Mouse (Mus musculus) myocyte (in vitro differentiated cells): ENCODE data around the gene Gnb3.

ENCODE experiments used
- CEBPB ChIP-seq: IDR thresholded peaks from 2 replicates; pipeline ENCODE4 v1.6.1; 2011; ENCODE audit warnings: mild to moderate bottlenecking, moderate library complexity; ENCODE audit not compliant: poor library complexity, insufficient read depth, severe bottlenecking
- E2F4 ChIP-seq: IDR thresholded peaks from one replicate; pipeline ENCODE4 v1.6.1; 2011; ENCODE audit warnings: mild to moderate bottlenecking, control low read depth, moderate library complexity; ENCODE audit not compliant: insufficient read depth
- MAX ChIP-seq: IDR thresholded peaks from one replicate; pipeline ENCODE4 v1.6.1; 2011; ENCODE audit warnings: low read depth, mild to moderate bottlenecking, control low read depth
- MYOD1 ChIP-seq, 3 experiments: IDR thresholded peaks; one replicate each; pipeline ENCODE4 v1.6.1; 2011; ENCODE audit warnings: control low read depth in 2 of 3, low read depth in 2 of 3, mild to moderate bottlenecking in 2 of 3, moderate library complexity in 1 of 3; ENCODE audit not compliant: insufficient read length in 2 of 3, control insufficient read depth in 1 of 3
- MYOG ChIP-seq, 3 experiments: IDR thresholded peaks; one replicate each; pipeline ENCODE4 v1.6.1; 2011; ENCODE audit warnings: control low read depth in 2 of 3, low read depth in 2 of 3, mild to moderate bottlenecking in 2 of 3; ENCODE audit not compliant: insufficient read length in 2 of 3, control insufficient read depth in 1 of 3, insufficient read depth in 1 of 3
- POLR2A ChIP-seq: IDR thresholded peaks from one replicate; pipeline ENCODE4 v1.6.1; 2011; ENCODE audit warnings: low read depth, mild to moderate bottlenecking, control low read depth, moderate library complexity; ENCODE audit not compliant: insufficient read length
- POLR2AphosphoS2 ChIP-seq: IDR thresholded peaks from one replicate; pipeline ENCODE4 v1.6.1; 2011; ENCODE audit warnings: low read depth, control low read depth; ENCODE audit not compliant: insufficient read length
- TCF12 ChIP-seq: IDR thresholded peaks from one replicate; pipeline ENCODE4 v1.6.1; 2011; ENCODE audit warnings: mild to moderate bottlenecking, control low read depth; ENCODE audit not compliant: poor library complexity, insufficient read depth, severe bottlenecking
- USF1 ChIP-seq: IDR thresholded peaks from one replicate; pipeline ENCODE4 v1.6.1; 2011; ENCODE audit warnings: low read depth, mild to moderate bottlenecking, control low read depth, moderate library complexity

DNA sequence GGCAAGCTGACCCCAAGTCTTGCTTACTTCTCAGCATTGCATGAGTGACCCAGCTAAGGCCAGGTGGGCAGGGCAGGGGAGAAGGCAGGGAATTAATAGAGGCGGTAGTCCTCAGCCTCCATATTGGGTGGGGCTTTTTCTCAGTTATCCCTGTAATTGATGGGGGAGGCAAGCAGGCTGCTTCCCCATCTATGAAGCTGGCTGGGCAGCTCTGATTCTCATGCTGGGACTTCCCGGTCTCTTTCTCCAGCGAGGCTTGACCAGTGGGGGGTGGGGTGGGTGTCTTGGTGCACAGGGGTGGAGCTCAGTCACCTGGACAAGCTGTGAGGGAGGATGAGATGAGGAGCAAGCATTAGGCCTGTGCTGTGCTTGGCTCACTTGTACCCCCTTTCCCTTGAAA lies 21.7 kb upstream of the Gnb3 start:
- TF ChIP-seq POLR2A (no peak), MAX (no peak), POLR2AphosphoS2 (no peak), CEBPB (no peak), E2F4 (no peak), USF1 (no peak), MYOG (IDR thresholded peaks at IDR 0.05; ENCODE audit: control insufficient read depth in 1 of 3, insufficient read depth in 1 of 3, insufficient read length in 2 of 3, low read depth in 2 of 3) (no peak), MYOD1 (IDR thresholded peaks at IDR 0.05; ENCODE audit: control insufficient read depth in 1 of 3, insufficient read length in 2 of 3, low read depth in 2 of 3) (no peak), TCF12 (no peak)
